Mouse (Mus musculus) NIH3T3 (cell line): ENCODE data around the gene Hs3st6.
"Not testable (repeated sequence)": the region's sequence is repeated elsewhere in the genome, so short reads cannot be mapped to it uniquely, and the experiment has no call there.

ENCODE experiments used
- DNase-seq: peaks from one replicate; pipeline ENCODE4 v3.0.0-alpha.2; 2012; ENCODE audit warnings: low read depth

Hs3st6 gene

GRCm38 (mm10) chr17:24752415-24753394, at the start of gene Hs3st6:
Gene Hs3st6 (plus strand): TSS chr17:24752988.
- no peak for DNase-seq

GRCm38 (mm10) chr17:24705821-24706220, 47.0 kb upstream of the Hs3st6 start:
- DNase-seq = no peak

GRCm38 (mm10) chr17:24706982-24707800, 45.6 kb upstream of the Hs3st6 start, which contains the start of gene Tbl3:
Gene Tbl3 (minus strand): TSS chr17:24707660.
- DNase-seq = peak; percentile 98

GRCm38 (mm10) chr17:24707801-24708425, 44.9 kb upstream of the Hs3st6 start:
- DNase-seq = no peak

- DNase-seq = peak; percentile 61
Measured at GRCm38 (mm10) chr17:24708646-24709045, 44.1 kb upstream of the Hs3st6 start.

- no peak for DNase-seq
Measured at GRCm38 (mm10) chr17:24715556-24715955, 37.2 kb upstream of the Hs3st6 start.

GRCm38 (mm10) chr17:24716166-24716682, 36.6 kb upstream of the Hs3st6 start:
- no peak for DNase-seq

- DNase-seq = no peak
Measured at GRCm38 (mm10) chr17:24717943-24718342, 34.8 kb upstream of the Hs3st6 start, which contains the start of the genes Rnf151 and Rps2. Gene Rnf151 (minus strand): TSS chr17:24718063. Gene Rps2 (plus strand): TSS chr17:24718116.

- not testable (repeated sequence) for DNase-seq
Measured at GRCm38 (mm10) chr17:24718938-24719337, 33.9 kb upstream of the Hs3st6 start.

- DNase-seq = peak; percentile 99
Measured at GRCm38 (mm10) chr17:24719494-24720222, 33.1 kb upstream of the Hs3st6 start.

GRCm38 (mm10) chr17:24720616-24721015, 32.2 kb upstream of the Hs3st6 start:
- DNase-seq = not testable (repeated sequence)

- DNase-seq = not testable (repeated sequence)
Measured at GRCm38 (mm10) chr17:24721383-24721955, 31.3 kb upstream of the Hs3st6 start.

GRCm38 (mm10) chr17:24722220-24722924, 30.4 kb upstream of the Hs3st6 start:
- peak; percentile 36 for DNase-seq

GRCm38 (mm10) chr17:24723122-24723880, 29.5 kb upstream of the Hs3st6 start:
- no peak for DNase-seq

- DNase-seq = no peak
Measured at GRCm38 (mm10) chr17:24723881-24724180, 29.0 kb upstream of the Hs3st6 start.

GRCm38 (mm10) chr17:24724184-24724583, 28.6 kb upstream of the Hs3st6 start, which contains the start of gene Ndufb10:
Gene Ndufb10 (minus strand): TSS chr17:24724478.
- DNase-seq = peak; percentile 99

GRCm38 (mm10) chr17:24725637-24726390, 27.0 kb upstream of the Hs3st6 start:
- no peak for DNase-seq

- DNase-seq = no peak
Measured at GRCm38 (mm10) chr17:24727618-24728017, 25.2 kb upstream of the Hs3st6 start, which contains the start of gene Rpl3l. Gene Rpl3l (plus strand): TSS chr17:24727820.
